Mouse (Mus musculus) mouse trophoblast stem cell (cell line): ENCODE data around the gene Rbms2.

Source experiments
- in situ Hi-C, 2 experiments: fragments of 300-500 bp; cut with MseI, MboI; formaldehyde crosslinking; loops; 2 replicates in 1 of 2; 3 replicates in 1 of 2; pipeline ENCODE4 v1.15.1; 2025

The Rbms2 gene

DNA sequence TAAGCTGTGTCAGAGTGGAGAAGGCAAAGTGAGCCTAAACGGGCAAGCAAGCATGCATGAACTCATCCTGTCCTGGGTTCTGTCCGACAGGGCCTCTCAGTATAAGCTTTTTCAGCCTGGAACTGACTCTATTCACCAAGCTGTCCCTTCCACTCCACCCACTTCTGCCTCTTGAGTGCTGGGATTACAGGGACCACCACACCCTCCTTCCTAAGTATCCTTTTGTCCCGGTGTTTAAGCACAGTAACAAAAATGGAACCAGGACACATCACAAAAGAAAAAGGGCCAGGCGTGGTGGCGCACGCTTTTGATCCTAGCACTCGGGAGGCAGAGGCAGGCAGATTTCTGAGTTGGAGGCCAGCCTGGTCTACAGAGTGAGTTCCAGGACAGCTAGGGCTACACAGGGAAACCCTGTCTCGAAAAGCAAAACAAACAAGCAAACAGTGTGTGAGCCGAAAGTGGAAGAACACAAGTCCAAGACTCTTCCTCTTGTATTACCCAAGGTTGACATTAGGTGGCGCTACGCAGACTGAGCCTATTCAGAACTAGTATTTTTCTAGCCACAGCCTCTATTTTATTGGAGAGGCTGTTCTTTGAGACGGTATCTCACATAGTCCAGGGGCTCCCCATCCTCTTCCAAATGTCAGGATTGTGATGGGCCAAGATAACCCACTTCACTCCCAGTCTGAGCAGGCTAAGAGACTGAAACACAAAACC, 39.7 kb downstream of the Rbms2 start:
- in situ Hi-C loops = loop anchor here (5.0 kb wide), 2 partner anchors 37 to 47 kb away; no protein-coding TSS in a partner anchor

DNA sequence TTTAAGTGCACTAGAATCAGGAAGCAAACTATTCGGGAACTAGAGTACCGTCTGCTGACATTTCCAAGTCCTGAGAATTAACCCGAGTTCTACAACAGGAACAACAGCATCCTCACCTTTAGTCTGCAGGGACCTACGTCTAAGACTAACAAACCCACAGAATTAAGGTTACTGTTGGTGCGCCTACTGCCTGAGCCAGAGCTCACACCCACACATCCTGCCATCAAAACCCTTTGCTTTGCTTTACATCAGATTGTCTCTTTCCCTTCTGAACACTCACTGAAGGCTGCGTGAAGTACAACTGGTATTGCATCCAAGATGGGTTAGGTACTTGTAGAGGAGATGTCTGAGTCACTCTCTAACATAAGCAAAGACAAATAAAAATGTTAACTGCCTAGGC, 44.7 kb downstream of the Rbms2 start:
- in situ Hi-C loops = no loop called here

DNA sequence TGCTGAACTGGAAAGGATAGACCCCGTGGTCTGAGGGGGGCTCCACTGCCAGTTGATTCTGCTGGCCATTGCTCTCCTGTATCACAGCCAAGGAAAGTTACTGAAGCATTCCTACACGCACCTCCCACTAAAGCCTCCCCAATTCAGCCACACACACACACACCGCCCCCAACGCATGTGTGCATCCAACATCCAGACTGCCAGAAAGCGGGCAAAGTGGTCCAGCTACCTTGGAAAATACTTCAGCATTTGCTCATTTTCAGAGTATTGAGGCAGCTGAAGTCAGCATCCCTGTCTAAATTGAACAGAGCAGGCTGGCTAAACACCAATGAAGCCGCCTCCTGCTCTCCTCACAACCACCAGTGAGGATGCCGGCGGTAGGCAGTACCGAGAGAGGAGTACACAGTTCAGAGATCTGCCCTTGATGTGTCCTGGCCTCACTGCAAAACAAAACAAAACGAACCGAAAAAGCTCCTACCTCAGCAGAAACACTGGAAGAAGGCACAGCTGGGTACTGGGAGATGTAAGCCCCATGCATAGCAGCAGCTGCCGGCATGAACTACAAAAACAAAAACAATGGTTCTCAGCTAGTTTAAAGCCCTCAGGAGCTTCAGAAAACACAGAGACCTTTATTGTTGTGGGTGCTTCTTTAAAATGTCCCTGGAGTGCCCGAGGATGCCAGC, 46.3 kb downstream of the Rbms2 start:
- in situ Hi-C loops = no loop called here

DNA sequence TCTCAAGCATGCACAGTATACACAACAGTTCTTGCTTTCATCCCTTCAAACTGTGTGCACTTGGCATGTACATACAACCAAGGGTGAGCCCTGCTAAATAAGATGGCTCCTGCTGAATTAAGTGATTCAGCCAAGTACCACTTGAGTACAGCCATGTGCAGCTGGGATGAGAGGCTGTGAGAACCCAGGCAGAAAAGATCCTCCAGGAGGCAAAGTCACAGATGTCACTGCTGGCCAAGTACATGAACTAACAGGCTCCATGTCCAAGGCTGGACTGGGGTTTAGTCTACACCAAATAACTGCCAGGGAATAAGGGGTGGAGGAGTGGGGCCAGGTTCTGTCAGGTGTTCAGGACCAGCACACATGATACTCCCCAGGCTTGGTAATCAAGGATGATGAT, 48.3 kb downstream of the Rbms2 start:
- in situ Hi-C loops = no loop called here

DNA sequence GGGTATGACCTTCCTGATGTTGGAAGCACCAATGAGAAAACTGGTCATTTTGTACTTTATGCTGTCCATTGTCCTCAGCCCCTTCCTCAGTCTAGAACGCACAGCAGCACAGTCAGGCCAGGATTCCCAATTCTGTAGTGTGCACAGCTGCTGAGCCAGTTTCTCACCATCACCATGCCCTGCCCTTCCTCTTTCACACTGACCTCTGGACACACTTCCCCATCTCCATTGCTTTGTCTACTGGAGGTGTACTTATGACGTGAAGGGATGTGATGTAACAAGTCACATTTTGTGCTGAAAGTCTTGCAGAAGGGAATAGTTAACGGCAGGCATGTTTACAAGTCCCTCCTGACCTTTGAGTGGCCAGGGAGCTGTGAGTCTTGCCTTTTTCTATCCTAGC, 48.8 kb downstream of the Rbms2 start:
- in situ Hi-C loops = no loop called here

DNA sequence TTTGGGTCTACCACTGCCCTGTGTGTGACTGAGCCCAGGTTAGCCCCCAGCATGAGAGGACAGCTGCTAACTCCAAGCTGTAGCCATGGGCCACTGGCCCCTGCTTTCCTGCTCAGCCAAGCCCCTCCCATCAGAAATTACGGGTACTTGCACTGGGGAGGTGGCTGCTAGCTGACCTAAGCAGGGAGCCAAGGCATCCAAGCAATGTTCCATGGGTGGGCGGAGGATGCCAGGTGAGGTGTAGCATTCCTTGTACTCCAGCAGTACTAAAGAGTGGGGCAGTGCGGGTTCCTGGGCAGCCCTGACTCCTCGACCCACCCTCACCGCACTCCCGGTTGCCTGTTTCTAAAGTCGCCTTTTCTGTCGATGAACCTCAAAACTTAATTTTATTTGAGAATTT, 52.0 kb downstream of the Rbms2 start:
- in situ Hi-C loops = no loop called here

DNA sequence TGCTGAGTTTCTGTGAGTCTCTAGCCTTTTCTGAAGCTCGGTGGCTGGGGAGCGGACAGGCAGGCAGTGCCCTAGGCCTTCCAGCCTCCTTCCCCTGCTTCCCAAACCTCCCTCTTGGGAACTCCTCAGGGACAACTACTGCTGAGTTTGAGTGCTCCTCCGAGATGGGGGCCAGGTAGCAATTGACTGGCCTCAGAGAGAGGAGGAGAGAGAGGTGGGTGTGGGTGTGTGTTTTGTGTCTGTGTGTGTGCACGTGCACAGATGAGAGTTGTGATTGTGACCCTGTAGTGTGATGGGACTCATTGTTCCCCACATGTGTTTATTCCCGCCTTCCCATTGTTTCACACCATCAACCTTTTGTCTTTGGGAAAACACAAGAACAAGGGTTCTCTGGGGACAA, 52.6 kb downstream of the Rbms2 start:
- in situ Hi-C loops = no loop called here

DNA sequence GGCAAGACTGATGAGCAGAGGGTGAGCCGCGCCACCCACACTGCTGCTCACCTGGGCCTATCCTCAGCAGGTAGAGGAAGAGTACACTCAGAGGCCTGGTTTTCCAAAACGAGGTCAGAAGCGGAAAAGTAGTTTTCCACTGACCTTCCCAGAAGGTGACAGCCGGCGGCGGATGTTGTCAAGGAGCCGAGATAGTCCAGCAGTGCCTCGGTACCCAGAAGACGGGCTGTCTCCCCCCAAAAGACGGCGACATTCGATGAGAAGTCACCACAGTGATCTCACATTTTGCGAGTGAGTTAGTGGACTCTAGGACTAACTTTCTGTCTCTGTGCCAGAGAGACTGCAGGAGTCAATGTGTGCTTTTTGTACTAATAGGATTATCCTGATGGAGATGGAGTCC, 54.1 kb downstream of the Rbms2 start:
- in situ Hi-C loops = no loop called here

DNA sequence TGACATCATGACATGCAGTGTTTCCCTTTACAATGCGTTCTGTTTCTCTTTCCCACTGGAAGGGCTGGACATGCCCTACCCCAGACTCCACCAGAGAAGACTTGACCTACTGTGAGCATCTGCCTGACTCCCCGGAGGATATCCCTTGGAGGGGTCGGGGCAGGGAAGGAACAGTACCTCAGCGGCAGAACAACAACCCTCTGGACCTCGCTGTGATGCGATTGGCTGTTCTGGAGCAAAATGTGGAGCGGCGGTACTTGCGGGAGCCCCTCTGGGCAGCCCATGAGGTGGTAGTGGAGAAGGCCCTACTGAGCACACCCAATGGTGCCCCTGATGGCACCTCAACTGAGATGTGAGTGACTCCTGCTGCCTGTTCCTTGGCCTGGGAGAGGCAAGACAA, 55.3 kb downstream of the Rbms2 start:
- in situ Hi-C loops = no loop called here

DNA sequence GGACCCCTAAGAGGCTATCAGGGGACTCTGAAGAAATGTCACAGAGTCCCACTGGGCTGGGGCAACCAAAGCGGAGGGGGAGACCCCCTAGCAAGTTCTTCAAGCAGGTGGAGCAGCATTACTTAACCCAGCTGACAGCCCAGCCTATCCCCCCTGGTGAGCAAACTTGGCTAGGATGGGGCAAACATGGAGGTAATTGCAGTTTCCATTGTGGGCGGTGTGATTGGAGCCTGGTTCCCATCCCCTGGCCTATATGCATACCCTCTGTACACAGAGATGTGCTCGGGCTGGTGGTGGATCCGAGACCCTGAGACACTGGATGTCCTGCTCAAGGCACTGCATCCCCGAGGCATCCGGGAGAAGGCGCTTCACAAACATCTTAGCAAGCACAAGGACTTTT, 56.3 kb downstream of the Rbms2 start:
- in situ Hi-C loops = no loop called here

DNA sequence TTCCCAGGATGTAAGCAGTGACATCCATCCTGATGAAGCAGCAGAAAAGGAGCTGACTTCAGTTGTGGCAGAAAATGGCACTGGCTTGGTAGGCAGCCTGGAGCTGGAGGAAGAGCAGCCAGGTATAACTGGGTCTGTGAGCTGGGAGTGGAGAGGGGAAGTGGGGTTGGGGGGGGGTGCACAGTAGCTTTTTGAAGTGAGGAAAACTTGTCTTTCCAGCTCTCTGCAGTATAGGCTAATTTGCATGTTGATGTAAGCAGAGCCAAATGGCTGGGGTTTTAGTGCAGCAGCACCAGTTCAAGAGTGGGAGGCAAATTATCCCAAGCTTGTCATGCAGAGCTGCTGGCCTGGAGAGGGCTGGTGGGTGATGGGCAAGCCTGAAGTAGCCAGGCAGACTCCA, 68.9 kb downstream of the Rbms2 start:
- in situ Hi-C loops = no loop called here

DNA sequence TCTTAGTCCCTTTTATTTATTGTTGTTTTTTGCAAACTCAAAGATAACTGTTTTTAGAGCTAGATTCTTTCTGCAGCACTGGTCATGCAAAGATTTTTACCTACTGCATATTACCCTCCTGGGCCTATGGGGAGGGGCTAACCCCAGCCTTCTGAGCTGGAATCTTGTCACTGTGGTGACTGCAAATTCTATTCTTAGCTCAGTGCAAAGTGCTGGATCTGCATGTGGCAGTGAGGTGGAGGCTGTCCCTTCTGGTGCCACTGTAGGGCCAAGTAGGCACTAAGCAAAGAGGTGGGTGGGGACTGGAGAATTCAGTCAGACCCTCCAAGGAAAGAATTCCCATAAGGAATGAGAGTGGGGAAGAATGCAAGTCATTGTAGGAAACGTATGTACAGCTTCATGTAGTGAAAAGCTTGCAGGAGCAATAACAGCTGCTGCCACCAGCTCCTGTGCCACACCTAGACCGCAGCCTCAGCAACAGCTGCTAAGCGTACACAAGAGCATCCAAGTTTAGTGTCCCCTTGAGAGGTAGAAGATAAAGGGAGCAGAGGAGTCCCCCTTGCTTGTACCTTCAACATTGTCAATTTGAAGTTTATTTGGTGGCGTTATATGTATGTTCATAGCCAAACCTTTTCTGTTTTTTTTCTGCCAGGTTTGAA, 69.9 kb downstream of the Rbms2 start:
- in situ Hi-C loops = no loop called here

DNA sequence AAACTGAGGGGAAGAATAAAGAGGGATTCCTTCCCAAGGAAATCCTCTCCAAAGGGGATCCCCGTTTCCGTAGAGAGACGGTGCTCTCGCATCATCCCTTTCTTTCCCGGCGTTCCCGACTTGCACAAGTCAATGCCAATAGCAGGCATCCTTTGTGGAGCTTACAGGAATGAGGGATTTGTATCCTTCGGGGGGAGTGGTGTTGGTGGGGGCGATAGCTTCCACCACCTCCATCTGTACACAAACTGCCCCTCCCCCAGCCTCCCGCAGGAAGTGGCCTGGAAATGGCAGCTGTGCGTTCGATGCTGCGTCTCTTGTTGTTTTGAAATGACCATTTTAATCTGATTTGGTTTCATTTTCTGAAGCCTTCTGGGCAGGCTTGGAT, 82.5 kb downstream of the Rbms2 start:
- in situ Hi-C loops = loop anchor here in 1 of 2 experiments (10.0 kb wide), 1 partner anchor 87 kb away; the partner anchor contains the start of gene Rbms2

DNA sequence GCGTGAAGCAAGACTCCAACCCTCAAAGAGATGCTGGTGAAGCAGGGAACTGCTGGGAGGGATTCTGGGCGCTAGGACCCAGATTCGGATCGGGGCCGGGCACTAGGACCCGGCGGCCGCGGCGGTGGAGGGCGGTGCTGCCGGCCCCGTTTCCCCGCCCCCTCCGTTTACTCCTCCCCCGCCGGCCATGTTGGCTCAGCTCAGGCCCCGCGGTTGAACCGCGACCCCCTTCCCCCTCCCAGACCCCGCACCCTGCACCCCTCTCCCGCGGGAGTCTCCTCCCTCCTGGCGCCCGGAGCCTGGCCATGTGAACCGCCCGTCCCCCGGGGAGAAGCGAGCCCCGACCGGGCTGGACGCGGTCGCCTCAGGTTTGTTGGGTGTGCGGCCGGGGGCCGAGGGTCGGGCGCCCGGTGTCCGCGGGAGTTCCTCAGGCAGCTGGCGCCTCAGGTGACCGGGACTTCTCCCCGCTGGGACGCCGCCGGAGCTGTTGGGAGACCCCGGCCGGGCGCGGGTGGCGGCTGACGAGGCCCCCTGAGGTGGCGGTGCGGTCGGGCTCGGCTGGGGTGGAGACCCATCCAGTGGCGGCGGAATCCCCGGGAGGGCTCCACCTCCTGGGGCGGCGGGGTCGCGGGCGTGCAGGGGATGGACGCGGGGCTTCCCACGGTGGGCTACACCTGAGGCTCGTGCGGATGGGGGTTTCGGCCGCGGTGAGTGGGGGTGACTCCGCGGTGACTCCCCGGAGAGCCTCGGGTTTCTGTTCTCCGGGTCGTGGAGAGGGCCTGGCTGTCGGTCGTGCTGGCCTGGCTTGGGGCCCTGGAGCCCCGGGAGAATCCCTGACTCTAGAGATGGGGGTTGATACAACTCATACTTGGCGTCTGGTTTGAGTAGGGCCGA, 83.2 kb downstream of the Rbms2 start:
- in situ Hi-C loops = loop anchor here in 1 of 2 experiments (10.0 kb wide), 1 partner anchor 88 kb away; the partner anchor contains the start of gene Rbms2

DNA sequence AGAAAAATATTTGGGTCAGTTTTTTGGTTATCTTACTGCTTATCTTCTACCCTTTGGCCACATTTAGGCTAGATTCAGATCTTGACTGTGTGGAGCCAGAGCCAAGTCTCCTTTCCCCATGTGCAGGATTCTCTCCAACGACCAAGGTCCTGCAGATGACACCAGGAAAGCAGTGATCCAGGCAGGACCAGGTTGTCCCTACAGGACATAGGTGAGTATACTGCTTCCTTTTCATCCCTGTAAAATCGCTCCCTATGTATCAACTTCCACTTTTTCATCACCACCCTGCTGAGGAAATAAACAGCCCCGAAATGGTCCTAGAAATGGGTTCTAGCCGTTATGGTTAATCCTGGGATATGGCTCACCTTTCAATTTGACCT, 83.8 kb downstream of the Rbms2 start:
- in situ Hi-C loops = loop anchor here in 1 of 2 experiments (10.0 kb wide), 1 partner anchor 88 kb away; the partner anchor contains the start of gene Rbms2

DNA sequence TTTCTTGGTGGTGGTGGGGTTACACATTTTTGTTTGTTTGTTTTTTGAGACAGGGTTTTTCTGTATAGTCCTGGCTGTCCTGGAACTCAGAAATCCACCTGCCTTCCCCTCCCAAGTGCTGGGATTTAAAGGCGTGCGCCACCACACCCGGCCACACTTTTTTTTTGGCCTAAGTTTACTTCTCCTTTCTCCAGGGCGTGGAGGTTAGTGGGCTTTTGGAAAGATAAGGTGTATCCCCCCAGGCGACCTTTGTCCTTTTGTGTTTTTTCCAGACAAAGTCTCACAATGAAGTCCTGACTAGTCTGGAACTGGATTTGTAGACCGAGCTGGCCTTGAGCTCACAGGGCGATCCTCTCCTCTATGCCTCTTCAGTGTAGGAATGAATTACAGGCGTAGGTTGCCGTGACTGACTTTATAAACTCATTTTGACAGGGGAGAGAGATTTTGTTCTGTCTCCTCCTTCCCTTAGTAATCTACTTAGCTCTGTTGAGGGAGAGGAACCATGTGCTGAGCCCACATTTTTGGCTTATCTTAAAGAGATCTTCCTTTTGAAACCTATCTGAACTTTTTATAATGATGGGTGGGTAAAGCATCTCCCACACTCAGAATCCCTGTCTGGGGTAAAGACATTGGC, 85.0 kb downstream of the Rbms2 start:
- in situ Hi-C loops = loop anchor here in 1 of 2 experiments (10.0 kb wide), 1 partner anchor 90 kb away; the partner anchor contains the start of gene Rbms2

DNA sequence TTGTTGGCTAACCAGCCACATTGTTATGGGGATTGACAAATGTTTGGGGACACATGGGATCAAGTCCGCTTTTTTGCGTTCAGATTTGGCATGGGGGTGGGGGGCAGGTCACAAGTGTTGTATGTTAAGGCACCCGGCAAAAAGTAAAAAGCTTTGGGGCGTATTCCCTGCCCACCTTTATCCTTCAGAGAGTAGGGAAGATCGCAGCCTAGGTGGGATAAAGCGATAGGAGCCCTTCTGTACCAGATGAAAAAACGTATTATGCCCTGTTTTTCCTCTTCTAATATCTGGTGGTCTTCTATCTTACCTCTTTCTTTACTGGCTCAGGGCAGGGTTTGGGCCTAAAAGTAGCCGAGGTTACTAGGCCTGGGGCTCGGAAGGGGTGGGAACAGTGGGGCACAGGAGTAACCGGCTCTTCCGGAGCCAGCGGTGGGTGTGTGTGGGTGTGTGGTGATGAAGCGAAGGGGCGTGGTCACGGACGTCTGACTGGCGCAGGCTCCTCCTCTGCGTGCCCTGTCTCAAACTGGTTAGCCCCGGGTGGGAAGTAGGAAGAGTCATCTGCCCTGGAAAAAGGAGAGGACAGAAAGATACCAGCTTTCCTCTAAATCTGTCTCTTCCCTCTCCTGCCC, 85.6 kb downstream of the Rbms2 start:
- in situ Hi-C loops = loop anchor here (5.0 to 10.0 kb wide), 2 partner anchors 90 to 93 kb away; partner anchors contain the start of gene Rbms2 (in 1 of the 2)

DNA sequence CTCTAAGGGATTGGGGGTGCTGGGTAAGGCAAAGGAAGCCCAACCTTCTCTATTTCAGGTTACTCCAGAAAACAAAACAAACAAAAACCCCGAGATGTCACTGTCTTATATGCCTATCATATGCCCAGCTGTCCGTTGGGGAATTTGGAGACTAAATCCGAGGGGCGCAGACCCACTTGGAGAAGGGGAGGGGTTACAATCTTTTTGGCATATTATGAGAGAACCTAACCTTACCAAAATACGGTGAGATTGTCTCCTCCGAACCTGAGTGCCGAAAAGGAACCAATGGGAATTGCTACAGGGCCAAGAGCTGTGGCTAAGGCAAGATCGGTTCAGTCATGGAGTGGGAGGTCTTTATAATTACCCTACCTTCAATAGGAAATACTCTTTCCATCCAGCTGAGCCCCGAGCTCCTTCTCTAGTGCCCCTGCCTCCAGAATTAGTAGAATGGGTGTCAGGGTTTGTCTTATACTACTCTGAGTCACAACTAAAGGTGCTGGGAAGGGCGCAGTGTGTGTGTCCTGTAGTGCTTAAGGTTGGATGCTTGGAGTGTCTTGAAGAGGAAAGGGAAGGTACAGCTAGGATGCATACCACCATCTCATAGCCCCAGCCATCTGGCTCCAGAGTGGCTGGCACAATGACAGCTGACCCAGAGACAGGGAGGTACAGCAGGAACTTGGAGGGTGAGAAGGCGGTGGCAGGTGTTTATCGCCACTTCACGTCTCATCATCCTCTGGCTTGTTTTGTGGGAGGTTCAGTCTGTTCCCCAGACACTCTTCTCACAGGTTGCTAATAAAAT, 86.4 kb downstream of the Rbms2 start:
- in situ Hi-C loops = loop anchor here (5.0 to 10.0 kb wide), 2 partner anchors 91 to 94 kb away; partner anchors contain the start of gene Rbms2 (in 1 of the 2)
